Mouse (Mus musculus) urinary bladder, postnatal 14 days (tissue): ENCODE measurements at regions not wholly inside any gene's neighbourhood (a gene's known extent, or its start where the extent isn't known, plus 50 kb on each side); places are given as distances from the start of the nearest gene placed in this dataset.
A peak's percentile ranks its signal among the peaks of the same experiment; 100 is the strongest.

ENCODE experiments used
- DNase-seq: peaks from one replicate; pipeline ENCODE4 v3.0.0; 2021; ENCODE audit warnings: low spot score

- DNase-seq, result no peak
These were observed 314.1 kb downstream of the Mycn start for GRCm38 (mm10) chr12:12627597-12627996.

- DNase-seq, result no peak
These were observed 315.9 kb downstream of the Mycn start for GRCm38 (mm10) chr12:12625788-12626187.

- peak; percentile 79 for DNase-seq
These were observed 318.9 kb downstream of the Mycn start for GRCm38 (mm10) chr12:12622712-12623292.

- DNase-seq, result no peak
These were observed 320.2 kb downstream of the Mycn start for GRCm38 (mm10) chr12:12621506-12621905.

GRCm38 (mm10) chr12:12620316-12620715, 321.4 kb downstream of the Mycn start:
- DNase-seq, result no peak

- DNase-seq, result no peak
These were observed 322.3 kb downstream of the Mycn start for GRCm38 (mm10) chr12:12619431-12619830.

- DNase-seq, result no peak
These were observed 329.2 kb downstream of the Mycn start for GRCm38 (mm10) chr12:12612520-12612919.

- DNase-seq, result no peak
These were observed 330.9 kb downstream of the Mycn start for GRCm38 (mm10) chr12:12610861-12611260.

GRCm38 (mm10) chr12:12607995-12608394, 333.7 kb downstream of the Mycn start:
- no peak for DNase-seq

GRCm38 (mm10) chr12:12606911-12607310, 334.8 kb downstream of the Mycn start:
- DNase-seq, result no peak

- DNase-seq, result no peak
These were observed 336.2 kb downstream of the Mycn start for GRCm38 (mm10) chr12:12605495-12605894.

- DNase-seq, result no peak
These were observed 339.4 kb downstream of the Fam49a start for GRCm38 (mm10) chr12:12601362-12601761.

- DNase-seq, result no peak
These were observed 333.5 kb downstream of the Fam49a start for GRCm38 (mm10) chr12:12595399-12595798.

GRCm38 (mm10) chr12:12594567-12594966, 332.6 kb downstream of the Fam49a start:
- DNase-seq, result no peak

- no peak for DNase-seq
These were observed 331.4 kb downstream of the Fam49a start for GRCm38 (mm10) chr12:12593343-12593742.

- DNase-seq, result no peak
These were observed 328.9 kb downstream of the Fam49a start for GRCm38 (mm10) chr12:12590753-12591291.

- DNase-seq, result no peak
These were observed 326.9 kb downstream of the Fam49a start for GRCm38 (mm10) chr12:12588771-12589370.

GRCm38 (mm10) chr12:12586436-12586835, 324.5 kb downstream of the Fam49a start:
- DNase-seq, result no peak

GRCm38 (mm10) chr12:12581271-12582186, 319.6 kb downstream of the Fam49a start:
- no peak for DNase-seq

- DNase-seq, result no peak
These were observed 318.8 kb downstream of the Fam49a start for GRCm38 (mm10) chr12:12580763-12581178.

GRCm38 (mm10) chr12:12578278-12578677, 316.3 kb downstream of the Fam49a start:
- DNase-seq, result no peak

- no peak for DNase-seq
These were observed 308.8 kb downstream of the Fam49a start for GRCm38 (mm10) chr12:12570563-12571251.
